Mouse (Mus musculus): Measurements from ENCODE around the gene Calr4.

The Calr4 gene

DNA sequence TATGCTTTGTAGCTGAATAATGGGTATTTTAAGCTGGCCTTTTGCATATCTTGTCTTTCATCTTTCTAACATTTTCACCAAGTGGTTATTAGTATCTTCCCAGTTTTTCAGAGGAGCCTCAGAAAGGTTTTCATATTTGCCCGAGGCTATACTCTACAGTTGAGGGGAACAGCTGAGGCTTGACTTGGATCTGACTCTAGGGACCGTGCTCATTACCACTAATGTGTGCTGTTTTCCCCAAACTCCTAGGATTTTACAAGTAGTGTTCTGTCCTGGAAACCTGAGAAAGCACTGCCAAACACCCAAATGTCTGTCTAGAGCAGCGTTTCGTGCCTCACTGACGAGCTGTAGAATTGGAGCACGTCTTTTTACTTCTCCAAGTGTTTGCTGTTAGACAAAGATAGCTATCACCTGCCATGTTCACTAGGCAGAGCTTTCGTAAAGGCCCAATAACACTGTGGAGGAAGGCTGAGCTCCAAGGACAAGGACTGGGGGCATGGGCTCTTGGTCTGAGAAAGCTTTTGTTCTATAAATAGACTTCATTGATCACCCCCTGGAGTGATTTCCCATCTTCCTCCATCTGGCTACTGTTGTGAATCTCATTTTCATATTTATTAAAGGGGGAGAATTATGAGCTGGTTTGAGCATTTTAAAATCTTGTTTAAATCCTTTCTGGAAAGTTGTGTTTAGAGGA lies 2.0 kb downstream of the Calr4 start:
- DNase-seq (ENCODE audit: low spot score): no peak

DNA sequence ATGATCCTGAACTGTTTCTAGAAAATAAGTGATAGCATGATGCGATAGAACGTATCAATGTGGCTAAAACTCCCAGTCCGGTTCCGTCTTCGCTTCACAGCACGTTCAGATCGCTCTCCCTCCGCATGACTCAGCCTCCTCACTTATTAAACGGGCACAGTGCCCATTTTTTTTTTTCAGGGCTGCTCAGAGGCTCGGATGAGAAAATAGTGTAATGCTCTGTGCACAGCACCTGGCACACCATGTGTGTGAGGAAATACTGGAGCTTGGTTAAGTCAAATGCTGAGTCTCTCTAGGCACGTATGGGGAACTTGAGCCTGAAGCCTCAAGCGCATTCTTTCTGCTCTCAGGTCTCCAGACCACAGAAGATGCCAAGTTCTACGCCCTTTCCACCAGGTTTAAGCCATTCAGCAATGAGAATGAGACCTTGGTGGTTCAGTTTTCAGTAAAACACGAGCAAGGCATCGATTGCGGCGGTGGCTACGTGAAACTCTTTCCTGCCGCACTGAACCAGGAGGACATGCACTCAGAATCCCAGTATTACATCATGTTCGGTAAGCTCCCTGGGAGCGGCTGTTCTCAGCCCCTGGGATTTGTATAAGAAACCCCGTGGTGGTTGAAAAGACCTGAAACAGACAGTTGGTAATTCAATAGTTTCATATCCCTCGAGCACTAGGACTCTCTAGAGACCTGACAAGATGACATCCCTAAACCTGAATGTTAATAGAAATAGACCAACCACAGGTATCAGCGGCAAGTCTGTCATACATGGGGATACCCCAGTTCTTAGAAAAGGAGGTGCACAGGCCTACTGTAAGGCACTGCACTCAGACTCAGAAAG lies 4.4 kb downstream of the Calr4 start:
- no peak for DNase-seq (ENCODE audit: low spot score)

DNA sequence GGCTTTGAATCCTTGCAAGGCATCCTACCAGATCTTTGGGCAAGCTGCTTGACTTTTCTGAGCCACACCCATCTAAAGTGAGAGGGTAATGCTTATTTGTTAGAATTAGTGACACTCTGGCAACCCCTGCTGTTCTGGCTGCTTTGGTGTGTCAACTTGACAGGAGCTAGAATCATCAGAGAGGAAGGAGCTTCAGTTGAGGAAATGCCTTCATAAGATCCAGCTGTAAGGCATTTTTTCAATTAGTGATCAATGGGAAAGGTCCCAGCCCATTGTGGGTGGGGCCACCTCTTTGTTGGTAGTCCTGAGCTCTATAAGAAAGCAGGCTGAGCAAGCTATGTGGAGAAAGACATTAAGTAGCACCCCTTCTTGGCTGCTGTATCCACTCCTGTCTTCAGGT lies 6.9 kb downstream of the Calr4 start:
- no peak for DNase-seq (ENCODE audit: low spot score)

DNA sequence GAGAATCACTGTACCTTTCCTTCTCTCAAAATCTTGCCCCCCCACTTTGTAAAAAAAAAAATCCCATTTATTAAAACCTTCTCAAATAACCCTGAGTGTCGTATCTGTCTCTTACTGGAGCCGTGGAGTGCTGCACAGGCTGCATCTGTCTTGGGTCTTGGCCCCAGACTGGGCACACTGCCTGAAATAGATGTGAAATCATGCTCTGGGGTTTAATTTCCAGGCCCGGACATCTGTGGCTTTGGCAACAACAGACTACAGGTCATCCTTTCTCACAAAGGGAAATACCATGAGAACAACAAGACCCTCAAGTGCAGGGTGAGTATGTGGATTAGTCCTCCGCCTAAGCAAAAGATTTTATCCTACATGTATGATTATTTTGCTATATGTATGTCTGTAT lies 7.6 kb downstream of the Calr4 start:
- no peak for DNase-seq (ENCODE audit: low spot score)

DNA sequence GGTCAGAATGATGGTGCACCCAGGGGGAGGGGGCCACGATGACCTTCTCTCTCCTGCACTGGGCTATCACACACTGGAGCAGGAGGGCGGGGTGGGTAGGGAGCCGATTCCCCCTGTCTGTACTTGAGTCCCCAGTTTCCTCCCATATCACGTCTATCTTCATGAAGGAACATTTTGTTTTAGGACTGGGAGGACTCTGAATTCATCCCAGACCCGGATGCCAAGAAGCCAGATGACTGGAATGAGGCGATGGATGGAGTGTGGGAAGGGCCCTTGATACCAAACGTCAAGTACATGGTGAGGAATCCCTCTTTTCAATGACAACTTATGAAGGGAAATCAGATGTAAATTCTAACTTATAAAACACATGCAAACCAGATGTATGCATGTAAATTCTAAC lies 10.2 kb downstream of the Calr4 start:
- DNase-seq (ENCODE audit: low spot score): no peak

DNA sequence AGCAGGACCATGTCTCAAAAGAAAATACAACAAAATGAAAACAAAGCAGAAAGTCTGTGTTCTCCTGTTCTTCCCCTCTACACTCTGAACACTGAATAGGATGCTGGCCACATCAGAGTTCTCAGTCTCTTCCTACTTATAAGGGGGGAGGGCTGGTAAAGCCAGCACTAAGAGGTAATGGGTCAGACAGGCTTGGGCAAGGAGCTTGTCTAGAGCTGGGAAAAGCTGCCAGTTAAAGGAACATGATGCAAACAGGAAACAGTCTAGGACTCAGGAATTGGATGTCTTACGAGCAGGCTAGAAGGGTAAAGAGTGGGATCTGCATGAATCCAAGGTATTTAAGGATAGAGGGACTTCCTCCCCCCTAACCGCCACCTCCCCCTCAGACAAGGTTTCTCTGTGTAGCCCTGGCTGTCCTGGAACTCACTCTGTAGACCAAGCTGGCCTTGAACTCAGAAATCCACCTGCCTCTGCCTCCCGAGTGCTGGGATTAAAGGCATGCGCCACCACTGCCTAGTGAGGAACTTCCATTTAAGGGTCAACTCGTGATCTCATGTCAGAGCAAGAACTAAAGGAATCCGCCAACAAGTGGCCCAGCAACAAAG lies 10.8 kb downstream of the Calr4 start:
- DNase-seq (ENCODE audit: low spot score): no peak

DNA sequence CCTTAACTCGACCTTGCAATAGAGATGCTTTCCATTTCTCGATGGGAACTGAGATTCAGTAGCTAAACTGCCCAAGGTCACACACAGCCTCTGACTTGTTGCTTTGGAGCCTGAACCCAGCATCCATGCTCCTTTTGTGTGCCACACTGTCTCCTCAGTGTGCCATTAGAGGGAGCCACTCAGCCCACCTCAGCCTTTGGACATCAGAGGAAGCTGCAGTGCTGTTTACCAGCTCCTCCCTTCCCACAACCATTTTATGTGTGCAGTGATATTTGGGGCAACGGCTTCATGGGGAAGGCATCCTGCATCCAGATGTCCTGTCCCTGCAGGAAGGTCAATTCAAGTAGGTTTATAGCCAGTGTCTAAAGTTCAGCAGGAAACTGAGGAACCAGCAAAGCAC lies 17.3 kb downstream of the Calr4 start:
- no peak for DNase-seq (ENCODE audit: low spot score)

DNA sequence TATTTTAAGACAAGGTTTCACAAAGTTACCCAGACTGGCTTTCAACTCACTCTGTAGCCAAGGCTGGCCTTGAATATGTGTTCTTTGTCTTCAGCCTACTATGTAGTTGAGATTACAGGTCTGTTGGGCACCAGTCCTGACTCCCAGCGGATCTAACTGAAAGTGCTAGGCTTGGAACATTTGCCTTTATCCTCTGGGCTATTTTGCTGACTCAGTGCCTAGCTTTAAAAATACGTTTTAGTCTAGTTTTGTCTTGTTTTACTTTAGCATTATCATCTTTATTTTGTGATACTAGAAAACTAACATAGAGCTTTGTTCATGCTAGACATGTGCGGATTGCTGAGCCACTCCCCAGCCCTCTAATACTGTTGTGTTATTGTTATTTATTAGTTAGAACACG lies 17.9 kb downstream of the Calr4 start:
- DNase-seq (ENCODE audit: low spot score): no peak

DNA sequence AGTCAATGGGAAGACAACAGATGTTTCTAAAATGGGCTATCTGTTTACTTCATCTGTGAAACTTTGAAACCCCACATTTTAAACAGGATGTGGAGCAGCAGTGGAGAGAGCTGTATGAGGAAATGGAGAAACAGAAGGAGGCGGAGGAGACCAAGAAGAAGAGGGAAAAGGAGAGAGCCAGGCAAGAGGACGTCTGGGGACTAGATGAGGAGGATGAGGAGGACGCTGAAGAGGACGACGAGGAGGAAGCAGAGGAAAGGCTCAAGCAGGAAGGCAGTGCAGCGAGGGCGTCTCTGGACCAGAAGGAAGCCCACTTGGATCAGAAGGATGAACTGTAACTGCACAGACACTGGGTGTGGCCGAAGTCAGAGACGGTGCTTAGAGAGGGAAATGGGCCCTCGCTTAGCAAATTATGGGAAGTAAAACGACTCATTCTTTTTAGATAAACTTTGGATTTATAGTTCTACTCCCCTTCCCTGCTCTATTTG lies 19.4 kb downstream of the Calr4 start:
- DNase-seq (ENCODE audit: low spot score): peak; percentile 20

DNA sequence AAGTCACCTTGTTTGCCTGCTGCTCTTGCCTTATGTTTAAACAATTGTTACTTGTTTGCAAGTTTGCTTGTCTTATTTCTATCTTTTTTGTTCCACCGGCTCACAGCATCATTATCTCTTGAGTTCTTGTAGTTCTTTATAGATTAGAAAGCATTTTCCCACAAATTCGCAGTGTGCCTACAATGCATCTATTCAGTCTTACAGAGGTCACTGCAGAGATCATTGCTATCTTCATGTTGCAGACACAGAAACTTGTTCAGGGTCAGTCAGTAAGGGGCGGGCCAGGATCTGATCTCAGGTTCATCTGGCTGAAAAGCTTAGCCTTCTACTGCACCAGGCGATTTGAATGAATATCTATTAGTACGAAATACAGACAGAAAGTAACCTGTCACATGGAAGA lies 20.2 kb downstream of the Calr4 start:
- no peak for DNase-seq (ENCODE audit: low spot score)

DNA sequence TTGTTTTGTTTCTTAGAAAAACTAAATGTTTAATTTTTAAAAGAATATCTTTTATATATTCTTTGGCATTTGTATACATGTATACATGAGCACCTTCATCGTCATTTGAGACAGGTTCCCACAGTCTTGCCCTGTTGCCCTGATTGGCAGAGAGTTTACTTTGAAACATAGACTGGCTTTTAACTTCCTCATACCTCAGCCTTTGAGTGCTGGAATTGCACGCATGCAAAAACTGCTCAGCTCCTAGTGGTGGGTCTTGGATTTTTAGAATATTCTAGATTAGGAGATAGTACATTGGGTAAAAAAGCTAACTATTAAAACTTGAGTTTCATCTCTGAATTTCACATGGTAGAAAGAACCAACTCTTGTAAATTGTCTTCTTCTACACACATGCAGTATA lies 21.0 kb downstream of the Calr4 start:
- no peak for DNase-seq (ENCODE audit: low spot score)

DNA sequence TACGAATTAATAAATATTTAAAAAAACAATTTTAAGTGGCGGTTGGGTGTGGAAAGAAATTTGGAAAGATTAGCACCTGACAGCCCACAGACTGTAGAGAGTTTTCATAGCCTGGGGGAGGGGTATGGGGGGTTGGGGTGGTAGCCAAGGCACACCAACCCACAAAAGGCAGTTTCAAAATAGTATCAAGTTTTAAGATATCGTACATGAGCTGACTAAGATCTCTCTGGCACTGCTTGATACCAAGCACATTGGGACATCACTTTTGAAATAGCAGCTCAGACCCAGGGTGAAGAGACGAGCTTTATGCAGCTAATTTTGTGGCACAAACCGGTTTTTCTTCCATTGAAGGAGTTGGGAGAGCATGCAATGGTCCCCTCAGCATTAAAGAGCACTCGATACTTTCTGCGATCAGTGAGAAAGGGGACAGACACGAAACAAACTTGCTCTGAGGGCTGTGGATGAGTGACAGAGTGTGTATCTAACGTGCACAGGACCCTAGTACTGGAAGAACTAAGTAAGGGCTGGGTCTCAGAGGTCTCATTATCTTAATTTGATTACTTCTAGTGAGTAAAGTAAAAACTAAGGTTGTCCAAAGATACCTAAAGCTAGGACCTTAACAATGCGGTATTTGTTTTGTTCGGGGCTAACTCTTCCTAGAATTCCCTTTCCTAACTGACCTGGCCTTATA lies 21.6 kb downstream of the Calr4 start:
- DNase-seq (ENCODE audit: low spot score): no peak

DNA sequence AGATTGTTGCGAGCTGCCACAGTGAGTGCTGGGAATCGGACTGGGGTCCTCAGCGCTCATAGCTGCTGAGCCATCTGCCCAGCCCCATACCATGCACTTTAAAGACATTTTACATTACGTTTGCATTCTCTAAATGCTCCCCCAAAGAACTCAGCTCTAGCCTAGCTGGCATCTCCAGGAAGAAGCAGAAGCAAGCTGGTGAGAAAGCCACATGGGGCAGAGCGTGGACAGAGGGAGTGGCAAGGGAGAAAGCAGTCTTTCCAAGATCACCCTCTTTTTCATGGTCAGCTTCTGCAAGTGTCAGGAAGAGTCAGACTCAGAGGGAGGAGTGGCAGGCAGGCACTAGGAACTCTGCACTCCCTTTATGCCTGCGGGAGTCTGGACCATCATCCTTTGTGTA lies 22.5 kb downstream of the Calr4 start:
- no peak for DNase-seq (ENCODE audit: low spot score)

DNA sequence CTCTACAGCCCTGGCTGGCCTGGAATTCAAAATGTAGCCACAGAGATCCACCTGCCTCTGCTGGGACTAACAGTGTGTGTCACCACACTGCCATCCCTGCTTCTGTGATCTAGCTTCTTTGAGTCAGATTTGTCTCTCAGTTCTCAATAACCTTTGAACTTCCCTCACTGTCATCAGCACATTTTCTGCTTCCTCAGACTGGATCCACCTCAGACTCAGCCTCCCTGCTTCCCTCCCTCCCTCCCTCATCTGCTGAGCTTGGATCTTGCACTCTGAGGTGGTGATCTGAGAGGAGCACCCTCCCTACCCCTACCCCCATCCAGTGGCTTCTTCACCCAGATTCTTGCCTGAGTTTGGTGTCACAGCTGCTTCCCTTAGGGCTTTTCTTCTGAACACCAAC lies 23.4 kb downstream of the Calr4 start:
- DNase-seq (ENCODE audit: low spot score): peak; percentile 76

DNA sequence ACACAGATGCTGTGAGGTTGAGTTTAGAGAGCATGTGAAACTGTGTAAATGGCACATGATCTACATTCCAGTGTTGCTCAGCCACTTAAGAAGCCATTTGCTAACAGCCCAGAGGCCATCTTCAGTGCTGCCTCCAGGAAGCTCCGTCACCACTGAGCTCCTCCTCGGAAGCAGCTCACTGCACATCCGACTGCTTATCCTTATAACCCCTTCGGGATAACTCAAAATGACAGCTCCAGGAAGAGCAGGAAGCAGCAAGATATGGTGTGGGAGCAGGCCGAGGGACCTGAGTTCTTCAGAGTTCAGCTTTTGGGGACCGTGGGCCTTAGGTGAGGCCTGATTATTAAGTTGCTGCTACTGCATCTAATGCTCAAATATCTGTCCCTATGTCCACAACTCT lies 27.8 kb downstream of the Calr4 start:
- DNase-seq (ENCODE audit: low spot score): no peak

DNA sequence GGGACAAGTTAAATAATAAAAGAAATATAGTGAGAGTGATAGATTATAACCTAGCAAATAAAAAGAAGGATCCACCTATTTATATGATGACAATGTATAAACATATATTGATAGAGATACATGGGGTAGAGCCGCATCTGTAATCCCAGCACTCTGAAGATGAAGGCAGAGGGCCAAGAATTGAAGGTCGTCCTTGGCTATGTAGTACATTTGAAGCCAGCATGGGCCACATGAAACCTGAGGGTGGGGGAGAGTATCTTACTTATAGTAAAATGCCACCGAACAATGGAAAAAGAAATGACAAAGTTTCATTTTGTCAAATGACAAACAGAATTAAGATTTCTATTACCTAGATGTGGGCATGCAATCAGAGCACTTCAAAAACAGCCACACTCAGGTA lies 31.8 kb downstream of the Calr4 start:
- DNase-seq (ENCODE audit: low spot score): no peak

DNA sequence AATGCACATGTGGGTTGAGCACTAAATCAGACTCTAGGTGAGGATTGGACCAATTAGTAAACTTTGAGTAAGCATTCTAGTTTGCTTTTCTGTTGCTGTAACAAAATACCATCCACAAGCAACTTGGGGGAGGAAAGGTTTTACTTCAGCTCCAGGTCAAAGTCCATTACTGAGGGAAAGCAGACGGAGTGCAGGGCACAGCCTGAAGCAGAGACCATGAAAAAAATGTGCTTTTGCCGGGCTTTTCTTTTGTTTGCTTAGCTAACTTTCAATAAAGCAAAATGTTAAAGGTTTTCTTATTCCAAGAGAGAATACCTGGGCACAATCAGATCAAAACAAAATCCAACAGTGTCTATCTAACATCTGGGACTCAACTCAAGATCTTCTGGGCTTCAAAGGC lies 32.5 kb downstream of the Calr4 start:
- DNase-seq (ENCODE audit: low spot score): peak; percentile 51

DNA sequence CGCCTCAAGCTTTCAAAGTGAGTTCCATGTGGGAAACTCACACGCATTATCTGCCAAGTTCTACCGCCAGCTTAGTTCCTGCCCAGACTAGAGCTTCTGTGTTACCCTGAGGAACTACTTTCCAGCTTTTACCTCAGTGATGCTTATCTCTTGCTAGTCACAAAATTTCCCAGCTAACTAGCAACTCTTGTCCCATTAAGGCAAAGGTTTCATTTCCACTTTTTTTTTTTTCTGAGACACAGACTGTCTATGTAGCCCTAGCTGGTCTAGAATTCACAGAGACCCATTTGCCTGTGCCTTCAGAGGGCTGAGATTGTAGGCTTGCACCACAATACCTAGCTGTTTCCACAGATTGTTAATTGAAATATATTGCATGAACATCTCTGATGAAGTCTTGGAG lies 33.2 kb downstream of the Calr4 start:
- DNase-seq (ENCODE audit: low spot score): no peak

DNA sequence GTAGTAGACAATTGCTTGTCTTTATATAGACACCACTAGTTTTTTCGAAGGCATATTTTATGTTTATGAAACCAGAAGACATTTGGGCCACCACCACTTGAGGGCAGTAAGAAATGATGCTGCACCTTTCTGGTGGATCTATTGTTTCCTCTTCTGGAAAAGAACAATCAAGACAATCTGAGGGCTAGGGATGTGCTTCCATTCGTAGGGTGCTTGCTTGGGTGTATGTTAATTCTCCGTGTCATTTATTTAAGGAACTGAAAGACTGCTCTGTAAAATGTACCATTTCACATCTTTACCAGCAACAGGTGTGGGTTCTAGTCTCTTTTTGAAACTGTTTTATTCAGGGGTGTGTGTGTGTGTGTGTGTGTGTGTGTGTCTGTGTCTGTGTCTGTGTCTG lies 34.6 kb downstream of the Calr4 start:
- no peak for DNase-seq (ENCODE audit: low spot score)

DNA sequence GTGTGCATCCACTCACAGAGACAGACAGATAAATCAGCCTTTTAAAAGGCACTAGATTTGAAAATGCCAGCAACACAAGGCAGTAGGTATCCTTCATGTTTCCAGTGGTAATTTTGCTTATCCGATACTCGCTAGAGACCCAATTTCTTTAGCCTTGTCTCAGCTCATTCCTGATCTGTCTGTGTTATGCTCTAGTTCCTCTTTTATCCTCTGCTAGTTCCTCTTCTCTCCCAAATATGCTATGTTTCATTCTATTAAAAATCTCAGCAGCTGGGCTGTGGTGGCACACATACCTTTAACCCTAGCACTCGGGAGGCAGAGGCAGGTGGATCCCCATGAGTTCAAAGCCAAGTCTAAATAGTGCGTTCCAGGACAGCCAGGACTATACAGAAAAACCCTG lies 37.5 kb downstream of the Calr4 start:
- DNase-seq (ENCODE audit: low spot score): no peak

DNA sequence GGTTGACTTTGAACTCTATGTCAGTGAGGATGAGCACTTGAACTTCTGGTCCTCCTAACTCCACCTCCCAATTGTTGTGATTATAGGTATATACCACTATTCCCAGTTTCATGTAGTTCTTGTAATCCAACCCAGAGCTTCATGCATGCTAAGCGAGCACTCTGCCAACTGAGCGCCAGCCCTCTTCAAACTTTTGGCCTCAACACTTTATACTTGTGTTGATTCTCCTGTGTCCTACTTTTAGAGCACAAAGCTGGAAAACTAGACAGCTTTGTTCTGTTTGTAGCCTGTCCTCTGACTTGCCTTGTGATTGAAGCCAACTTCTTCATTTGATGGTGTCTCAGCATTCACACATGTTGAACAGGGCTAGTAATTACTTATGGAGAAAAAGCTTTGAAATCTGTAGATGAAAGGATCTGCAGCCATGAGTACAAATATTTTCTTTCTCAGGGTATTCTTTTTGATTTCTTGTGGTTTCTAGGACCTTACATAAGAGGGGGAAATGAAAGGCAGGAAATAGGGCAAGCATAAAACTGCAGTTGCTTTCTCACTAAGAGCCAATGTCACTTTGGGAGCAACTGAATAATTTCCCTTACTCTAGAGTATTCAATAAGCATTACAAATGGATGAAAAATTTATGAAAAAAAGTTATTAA lies 39.4 kb downstream of the Calr4 start:
- DNase-seq (ENCODE audit: low spot score): no peak

All from yolk sac, embryonic 10.5 days (tissue).